Mouse (Mus musculus): ENCODE measurements at regions not wholly inside any gene's neighbourhood (a gene's known extent, or its start where the extent isn't known, plus 50 kb on each side); places are given as distances from the start of the nearest gene placed in this dataset.

DNA sequence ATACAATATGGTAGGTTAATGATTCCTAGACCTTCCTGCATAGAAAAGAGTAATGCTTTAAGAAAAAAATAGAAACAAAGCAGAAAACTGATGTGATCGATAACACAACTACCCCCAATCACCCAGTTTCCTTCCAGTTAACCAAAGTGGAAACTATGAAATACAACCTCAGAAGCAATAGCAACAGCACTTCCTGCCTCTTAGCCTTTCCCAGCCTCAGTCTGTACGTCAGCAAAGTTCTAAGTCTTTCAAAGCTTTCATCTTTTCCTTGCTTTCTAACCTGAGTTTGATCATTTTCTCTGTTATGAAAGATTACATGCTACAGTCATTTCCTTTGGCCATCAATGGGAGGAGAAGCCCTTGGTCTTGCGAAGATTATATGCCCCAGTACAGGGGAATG, 355.9 kb upstream of the Cblb start:
- no peak for DNase-seq (ENCODE audit: low spot score in 2 of 2)

GRCm38 (mm10) chr16:51675988-51676387, 355.0 kb upstream of the Cblb start:
- DNase-seq (ENCODE audit: low spot score in 2 of 2): no peak

DNA sequence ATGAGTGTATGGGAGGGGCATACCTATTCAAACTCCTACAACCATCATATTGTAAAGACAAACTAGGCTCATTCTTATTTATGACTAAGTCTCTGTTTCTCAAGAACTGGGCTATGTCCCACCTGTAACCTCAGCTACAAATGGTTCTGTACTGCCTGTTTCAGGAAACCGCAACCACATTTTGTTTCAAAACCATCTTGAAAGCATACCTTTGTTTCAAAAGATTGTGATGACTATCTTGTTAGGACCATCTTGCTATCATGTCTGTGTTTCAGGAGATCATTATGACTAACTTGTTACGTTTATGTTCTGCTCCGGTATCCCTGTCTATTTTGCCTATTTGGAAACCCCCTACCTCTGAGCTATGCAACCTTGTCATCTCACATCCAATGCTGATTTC, 340.2 kb upstream of the Cblb start:
- no peak for DNase-seq (ENCODE audit: low spot score in 2 of 2)

GRCm38 (mm10) chr16:51705026-51705425, 326.0 kb upstream of the Cblb start:
- DNase-seq (ENCODE audit: low spot score in 2 of 2): no peak

DNA sequence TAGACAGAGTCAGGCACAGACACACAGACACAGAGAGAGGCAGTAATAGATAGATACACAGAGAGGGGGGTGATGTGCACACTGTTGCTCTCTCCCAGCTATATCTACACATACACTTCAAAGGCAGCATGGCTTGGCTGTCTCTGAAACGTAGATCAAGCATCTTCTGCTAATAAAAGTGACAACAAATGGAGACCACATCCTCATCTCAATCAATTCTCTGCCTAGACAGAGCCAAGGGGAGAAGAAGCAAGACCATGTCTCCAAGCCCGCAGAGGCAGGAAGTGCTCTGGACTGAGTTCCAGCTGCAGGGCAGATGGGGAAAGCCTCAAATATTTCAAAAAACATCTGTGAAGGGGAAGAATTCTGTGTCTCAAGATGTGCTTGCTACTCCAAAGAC, 312.3 kb upstream of the Cblb start:
- DNase-seq (ENCODE audit: low spot score in 2 of 2): no peak

- DNase-seq (ENCODE audit: low spot score in 2 of 2): no peak
Measured at GRCm38 (mm10) chr16:51719637-51720036, 311.4 kb upstream of the Cblb start.

GRCm38 (mm10) chr16:51722682-51723081, 308.3 kb upstream of the Cblb start:
- no peak for DNase-seq (ENCODE audit: low spot score in 2 of 2)

DNA sequence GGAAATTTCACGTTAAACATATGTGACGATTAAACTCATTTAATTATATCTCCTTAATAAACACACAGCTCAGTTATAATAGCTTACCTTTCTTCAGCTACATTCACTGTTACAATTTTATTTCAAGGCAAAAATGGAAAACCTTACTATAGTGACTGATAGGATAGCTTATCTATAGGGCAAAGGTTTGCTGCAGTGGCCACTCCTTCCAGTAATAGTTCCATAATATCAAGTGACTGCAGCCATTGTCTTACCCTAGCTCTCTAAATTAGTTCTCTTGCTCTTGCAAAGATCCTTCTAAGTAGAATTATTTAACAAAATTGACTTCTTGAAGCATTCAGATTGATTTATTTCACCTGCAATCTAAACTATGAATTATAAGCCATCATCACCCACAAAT, 289.1 kb upstream of the Cblb start:
- DNase-seq (ENCODE audit: low spot score in 2 of 2): no peak

- no peak for DNase-seq (ENCODE audit: low spot score in 2 of 2)
Measured at GRCm38 (mm10) chr16:51751878-51752277, 279.1 kb upstream of the Cblb start.

- peak; percentile 1 to 6 for DNase-seq (ENCODE audit: low spot score in 2 of 2)
Measured at GRCm38 (mm10) chr16:51758361-51759227, 272.4 kb upstream of the Cblb start.

DNA sequence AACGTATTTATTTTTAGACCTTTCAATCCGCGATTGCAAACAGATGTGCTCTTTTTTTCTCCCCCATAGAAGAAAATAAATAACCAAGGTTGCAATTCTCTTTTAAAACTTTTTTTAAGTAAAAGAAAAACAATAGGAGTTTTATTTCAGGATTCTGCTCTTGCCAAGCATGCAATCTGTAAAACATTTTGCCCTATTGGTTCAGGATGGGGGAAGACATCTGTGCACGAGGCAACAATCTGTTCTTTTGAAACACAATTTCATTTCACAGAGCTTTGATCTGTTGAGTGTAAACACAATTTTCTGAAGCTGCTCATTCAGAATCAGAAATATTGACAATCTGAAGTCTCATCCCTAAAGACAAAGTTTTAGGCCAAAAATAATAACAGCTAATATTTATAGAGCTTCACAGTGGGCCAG, 271.8 kb upstream of the Cblb start:
- no peak for DNase-seq (ENCODE audit: low spot score in 2 of 2)

DNA sequence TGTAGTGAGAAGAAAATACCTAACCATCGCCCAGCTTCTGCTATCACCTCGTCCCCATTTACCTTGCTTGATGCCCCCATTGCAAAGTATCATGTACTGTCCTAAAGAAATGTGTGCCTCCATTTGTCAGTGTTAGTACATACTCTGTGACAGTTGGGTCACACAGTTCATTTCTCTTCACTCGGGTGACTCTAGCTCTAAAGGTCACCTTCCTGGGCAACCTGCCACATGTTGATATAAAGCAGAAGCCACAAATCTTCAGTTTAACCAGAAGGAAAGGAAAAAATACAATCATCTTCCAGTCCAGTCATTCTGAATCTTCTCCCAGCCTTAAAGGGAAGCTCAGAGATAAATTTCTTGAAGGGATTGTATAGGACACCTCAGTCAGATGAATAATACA, 263.5 kb upstream of the Cblb start:
- DNase-seq (ENCODE audit: low spot score in 2 of 2): no peak

DNA sequence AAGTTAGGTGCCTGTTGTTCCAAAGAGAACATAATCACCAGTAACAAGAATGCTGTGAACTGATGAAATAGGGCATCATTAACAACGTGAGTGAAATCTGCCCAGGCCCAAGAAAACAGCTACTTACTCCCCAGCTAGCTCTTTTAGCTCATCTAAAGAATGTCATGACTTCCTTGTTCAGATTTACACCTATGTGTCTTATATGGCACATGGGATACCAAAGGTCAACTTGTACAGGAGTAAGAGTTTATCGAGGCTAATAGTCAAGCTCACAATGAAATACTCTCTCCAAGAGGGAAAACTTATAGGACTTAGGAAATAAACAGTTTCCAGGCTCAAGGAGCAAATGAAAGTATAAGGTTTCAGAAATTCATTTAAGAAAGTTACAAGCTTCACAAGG, 252.1 kb upstream of the Cblb start:
- no peak for DNase-seq (ENCODE audit: low spot score in 2 of 2)

DNA sequence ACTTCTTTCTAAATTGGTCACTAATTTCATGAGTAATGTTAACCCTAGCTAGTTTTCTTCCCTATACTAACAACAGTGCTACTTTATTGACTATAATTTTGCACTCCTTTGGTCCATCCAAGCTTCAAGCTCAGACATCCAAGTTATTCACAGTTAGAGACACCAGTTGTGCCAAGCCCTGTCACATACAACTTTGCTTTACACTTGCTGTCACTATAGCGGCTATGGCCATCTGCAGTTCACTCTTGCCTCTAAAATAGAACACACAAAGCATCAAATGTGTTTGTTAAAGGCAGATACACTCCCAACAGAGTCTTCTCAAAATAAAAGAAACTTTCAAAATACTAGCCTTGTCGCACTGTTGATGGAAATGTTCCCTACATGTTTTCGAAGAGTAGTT, 236.0 kb upstream of the Cblb start:
- no peak for DNase-seq (ENCODE audit: low spot score in 2 of 2)

DNA sequence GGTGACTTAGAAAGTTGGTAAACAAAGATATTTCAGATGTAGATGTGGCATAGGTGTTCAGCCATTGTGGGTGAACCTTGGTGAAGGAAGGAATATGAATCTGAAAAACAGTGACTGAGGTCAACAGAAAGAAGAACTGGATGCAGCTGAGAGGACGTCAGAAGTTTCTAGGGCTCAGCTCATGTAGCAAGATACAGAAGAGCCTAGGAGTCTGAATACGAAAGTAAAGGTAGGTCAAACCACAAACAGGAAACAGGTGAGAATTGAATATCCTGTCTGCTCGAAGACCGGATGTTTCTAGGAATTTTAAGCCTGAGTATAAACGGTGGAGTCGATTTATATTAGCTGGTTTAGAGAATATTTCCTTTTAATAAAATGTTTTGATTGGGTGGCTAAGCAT, 223.7 kb upstream of the Cblb start:
- no peak for DNase-seq (ENCODE audit: low spot score in 2 of 2)

- no peak for DNase-seq (ENCODE audit: low spot score in 2 of 2)
Measured at GRCm38 (mm10) chr16:51809120-51809519, 221.9 kb upstream of the Cblb start.

- no peak for DNase-seq (ENCODE audit: low spot score in 2 of 2)
Measured at GRCm38 (mm10) chr16:51811073-51811472, 220.0 kb upstream of the Cblb start.

DNA sequence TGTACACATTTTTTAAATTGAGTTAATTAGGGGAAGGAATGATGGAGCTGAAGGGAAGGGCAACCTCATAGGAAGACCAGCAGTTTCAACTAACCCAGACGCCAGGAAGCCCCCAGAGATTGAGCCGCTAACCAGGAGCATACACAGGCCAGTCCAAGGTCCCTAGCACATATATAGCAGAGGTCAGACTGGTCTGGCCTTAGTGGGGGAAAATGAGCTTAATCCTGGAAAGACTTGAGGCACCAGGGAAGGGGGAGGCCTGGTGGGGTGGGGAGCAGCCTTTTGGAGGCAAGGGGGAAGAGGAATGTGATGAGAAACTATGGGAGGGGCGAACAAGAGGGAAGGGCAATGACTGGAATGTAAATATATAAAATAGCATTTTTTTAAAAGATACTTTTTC, 188.3 kb upstream of the Cblb start:
- no peak for DNase-seq (ENCODE audit: low spot score in 2 of 2)

DNA sequence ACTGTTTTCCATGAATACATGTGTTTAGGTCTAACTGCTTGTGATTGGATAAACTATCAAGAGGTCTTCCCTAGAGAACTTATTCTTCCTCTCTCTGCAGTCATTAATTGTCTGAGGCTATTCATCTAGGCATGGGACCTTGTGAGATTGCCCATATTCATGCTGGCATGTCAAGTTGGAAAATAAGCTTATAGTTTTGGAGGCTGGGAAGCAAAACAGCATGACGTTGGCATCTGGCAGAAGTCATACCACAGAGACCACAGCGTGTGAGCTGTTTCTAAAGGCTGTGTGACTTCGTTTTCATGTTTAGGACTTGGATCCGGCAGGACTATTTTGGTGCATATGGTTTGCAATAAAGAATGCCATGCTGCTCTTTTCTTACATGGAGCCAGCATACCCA, 185.5 kb upstream of the Cblb start:
- no peak for DNase-seq (ENCODE audit: low spot score in 2 of 2)

- DNase-seq (ENCODE audit: low spot score in 2 of 2): no peak
Measured at GRCm38 (mm10) chr16:51880711-51881110, 150.3 kb upstream of the Cblb start.

- no peak for DNase-seq (ENCODE audit: low spot score in 2 of 2)
Measured at GRCm38 (mm10) chr16:51881127-51881526, 149.9 kb upstream of the Cblb start.

GRCm38 (mm10) chr16:51883813-51884212, 147.2 kb upstream of the Cblb start:
- DNase-seq (ENCODE audit: low spot score in 2 of 2): no peak

DNA sequence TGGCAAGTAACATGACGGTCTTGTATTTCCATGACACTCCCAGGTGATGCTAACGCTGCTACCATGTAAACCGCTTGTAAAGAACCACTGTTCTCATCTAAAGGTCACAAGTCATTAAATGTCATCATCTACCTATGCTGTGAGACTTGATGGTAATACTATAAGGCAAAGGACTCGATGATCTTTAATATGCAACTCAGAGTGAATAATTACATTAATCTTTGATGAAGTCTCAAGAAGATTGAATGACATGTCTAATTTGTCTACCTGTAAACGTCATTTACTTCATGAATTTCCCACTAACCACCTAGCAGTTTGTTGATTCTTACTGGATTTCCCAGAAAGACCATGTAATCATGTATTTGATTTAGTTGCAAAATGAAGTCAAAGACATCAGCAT, 143.5 kb upstream of the Cblb start:
- no peak for DNase-seq (ENCODE audit: low spot score in 2 of 2)
